Mouse (Mus musculus) left cerebral cortex, adult 9 months (tissue): ENCODE results near the gene Dus3l.

Experiments used
- DNase-seq, 2 experiments: peaks; one replicate each; pipeline ENCODE4 v3.0.0; 2022; ENCODE audit warnings: low spot score in 2 of 2

Gene Dus3l

GRCm38 (mm10) chr17:56789286-56789685 lies 24.7 kb downstream of the Dus3l start:
- DNase-seq, result no peak

- no peak for DNase-seq
Measured at GRCm38 (mm10) chr17:56792588-56792987, 28.0 kb downstream of the Dus3l start.

- DNase-seq, result no peak
Measured at GRCm38 (mm10) chr17:56793614-56794319, 29.2 kb downstream of the Dus3l start.

GRCm38 (mm10) chr17:56799276-56799675 lies 34.7 kb downstream of the Dus3l start:
- no peak for DNase-seq

- DNase-seq, result no peak
Measured at GRCm38 (mm10) chr17:56802065-56802464, 37.5 kb downstream of the Dus3l start.

GRCm38 (mm10) chr17:56804952-56805351 lies 40.4 kb downstream of the Dus3l start:
- DNase-seq, result no peak

GRCm38 (mm10) chr17:56805784-56806183 lies 41.2 kb downstream of the Dus3l start:
- no peak for DNase-seq

- peak in 1 of 2 experiments; percentile 86 for DNase-seq
Measured at GRCm38 (mm10) chr17:56808518-56808917, 44.0 kb downstream of the Dus3l start.

GRCm38 (mm10) chr17:56810245-56810644 lies 45.7 kb downstream of the Dus3l start:
- DNase-seq, result peak; percentile 33 to 64

GRCm38 (mm10) chr17:56814316-56815056 lies 49.9 kb downstream of the Dus3l start:
- peak; percentile 42 to 74 for DNase-seq

- DNase-seq, result no peak
Measured at GRCm38 (mm10) chr17:56815057-56815345, 50.4 kb downstream of the Dus3l start.

GRCm38 (mm10) chr17:56818067-56818636 lies 53.6 kb downstream of the Dus3l start:
- no peak for DNase-seq

- no peak for DNase-seq
Measured at GRCm38 (mm10) chr17:56819032-56819545, 54.5 kb downstream of the Dus3l start.
